Mouse (Mus musculus) left cerebral cortex, adult 9 months (tissue): ENCODE data around the gene Ccnyl1.
"Not testable (repeated sequence)": the region's sequence is repeated elsewhere in the genome, so short reads cannot be mapped to it uniquely, and the experiment has no call there.

ENCODE experiments used
- DNase-seq, 2 experiments: peaks; one replicate each; pipeline ENCODE4 v3.0.0; 2022; ENCODE audit warnings: low spot score in 2 of 2

The Ccnyl1 gene

DNA sequence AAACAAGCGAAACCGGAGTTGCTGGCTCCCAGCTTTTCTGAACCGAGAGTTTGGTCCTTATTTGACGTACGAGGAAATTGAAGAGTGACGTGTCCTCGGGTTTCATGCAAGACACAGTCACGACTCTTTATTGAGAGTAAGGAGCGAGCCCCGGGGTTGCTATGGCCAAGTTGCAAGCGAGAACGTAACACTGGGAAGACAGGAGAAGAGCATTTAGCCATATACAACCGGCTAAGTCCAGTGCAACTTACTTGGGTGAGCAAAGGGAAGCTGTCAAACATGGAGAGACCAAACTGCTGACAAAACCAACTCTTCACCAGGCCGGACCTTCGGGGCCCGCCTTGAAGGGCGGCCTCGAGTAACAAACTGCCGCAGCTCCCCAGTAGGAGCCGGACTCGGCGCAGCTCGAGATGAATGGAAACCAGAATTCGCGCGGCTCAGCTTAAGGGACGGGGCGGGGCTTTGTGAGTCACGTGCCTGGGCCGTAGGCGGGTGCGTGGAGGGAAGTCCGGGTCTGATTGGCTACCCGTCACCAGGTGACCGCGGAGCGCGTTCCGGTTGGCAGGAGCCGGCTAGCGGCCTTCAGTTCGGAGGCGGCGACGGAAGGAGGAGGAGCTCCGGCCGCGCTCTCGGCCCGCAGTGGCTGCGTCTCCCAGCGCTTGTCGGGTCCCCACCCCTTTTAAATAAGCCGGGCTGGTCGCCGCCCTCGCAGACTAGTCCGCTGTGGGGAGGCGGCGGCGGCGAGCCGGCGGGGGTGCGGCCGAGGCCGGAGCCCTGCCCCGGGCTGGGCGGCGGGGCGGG, at the start of gene Ccnyl1:
Gene Ccnyl1, plus strand, starts transcription at position 243 of the 801 bp plus-strand sequence.
- peak; percentile 98 to 99 for DNase-seq

GRCm38 (mm10) chr1:64641069-64641468, 49.2 kb upstream of the Ccnyl1 start:
- DNase-seq: no peak

- not testable (repeated sequence) for DNase-seq
Observed at GRCm38 (mm10) chr1:64642541-64642940, 47.7 kb upstream of the Ccnyl1 start.

DNA sequence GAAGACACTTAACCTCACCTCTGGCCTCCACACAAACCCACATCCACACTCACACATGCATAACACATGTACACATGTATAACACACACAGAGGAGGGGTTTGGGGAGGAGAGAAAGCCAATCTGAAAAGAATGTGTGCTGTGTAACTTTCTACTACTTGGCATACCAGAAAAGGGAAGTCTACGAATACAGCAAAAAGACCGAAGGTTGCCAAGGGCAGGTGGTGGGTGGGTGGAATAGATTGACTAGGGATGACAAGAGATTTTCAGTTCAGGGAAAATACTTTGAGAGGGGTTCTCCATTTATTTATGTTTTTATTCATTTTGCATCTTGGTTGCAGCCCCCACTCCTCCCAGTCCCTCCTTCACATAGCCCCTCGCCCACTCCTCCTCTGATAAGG, 45.7 kb upstream of the Ccnyl1 start:
- DNase-seq: no peak

DNA sequence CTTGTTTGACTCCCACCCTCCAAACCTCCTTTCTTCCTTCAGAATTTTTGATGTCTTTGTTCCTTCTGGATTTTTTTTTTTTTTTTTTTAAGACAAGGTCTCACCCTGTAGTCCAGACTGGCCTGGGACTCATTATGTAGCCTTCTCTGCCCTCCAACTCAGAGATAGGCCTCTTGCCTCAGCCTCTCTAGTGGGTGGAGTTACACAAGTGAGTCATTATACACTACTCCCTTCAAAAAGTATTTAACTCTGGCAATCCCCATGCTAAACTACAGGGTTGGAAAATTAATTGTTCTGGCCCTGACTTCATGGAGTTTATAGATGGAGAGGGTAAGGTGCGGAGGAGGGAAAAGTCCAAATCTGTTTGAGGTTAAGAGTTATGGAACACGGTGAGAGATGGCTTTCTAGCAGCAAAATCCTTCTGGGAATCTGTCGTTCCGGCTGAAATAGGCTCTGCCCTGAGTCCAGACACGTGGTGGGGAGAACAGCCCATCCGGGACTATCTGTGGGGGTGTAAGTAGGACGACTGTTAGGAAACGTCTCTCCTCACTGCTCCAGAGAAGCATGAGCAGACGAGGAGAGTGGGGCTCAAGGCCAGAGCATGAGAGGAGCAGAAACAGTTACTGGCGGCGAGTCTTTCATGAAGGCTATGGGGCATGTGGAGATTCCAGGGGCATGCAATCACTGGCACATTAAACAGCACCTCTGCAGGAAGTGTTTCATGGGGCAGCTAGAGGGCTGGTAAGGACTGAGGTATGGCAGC, 40.7 kb upstream of the Ccnyl1 start:
- DNase-seq: no peak

DNA sequence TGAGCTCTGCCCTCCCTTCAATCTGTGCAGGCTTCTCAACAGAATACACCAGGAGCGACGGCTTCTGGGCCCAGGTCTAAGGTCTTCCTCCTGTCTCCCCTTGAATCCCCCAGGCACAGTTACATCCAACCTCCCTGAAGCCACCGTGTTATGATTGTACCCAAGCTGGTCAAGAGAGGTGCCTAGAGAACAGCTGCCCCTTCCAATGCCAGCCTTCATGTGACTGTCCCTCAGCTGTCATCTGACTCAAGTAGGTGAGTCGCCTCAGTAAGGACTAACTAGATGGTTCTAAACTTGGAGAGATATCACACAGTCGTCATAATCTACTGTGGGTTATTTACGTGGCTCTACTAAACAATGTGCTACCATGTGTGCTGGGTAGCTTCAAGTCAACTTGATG, 36.6 kb upstream of the Ccnyl1 start:
- no peak for DNase-seq

GRCm38 (mm10) chr1:64655415-64655814, 34.8 kb upstream of the Ccnyl1 start:
- no peak for DNase-seq

DNA sequence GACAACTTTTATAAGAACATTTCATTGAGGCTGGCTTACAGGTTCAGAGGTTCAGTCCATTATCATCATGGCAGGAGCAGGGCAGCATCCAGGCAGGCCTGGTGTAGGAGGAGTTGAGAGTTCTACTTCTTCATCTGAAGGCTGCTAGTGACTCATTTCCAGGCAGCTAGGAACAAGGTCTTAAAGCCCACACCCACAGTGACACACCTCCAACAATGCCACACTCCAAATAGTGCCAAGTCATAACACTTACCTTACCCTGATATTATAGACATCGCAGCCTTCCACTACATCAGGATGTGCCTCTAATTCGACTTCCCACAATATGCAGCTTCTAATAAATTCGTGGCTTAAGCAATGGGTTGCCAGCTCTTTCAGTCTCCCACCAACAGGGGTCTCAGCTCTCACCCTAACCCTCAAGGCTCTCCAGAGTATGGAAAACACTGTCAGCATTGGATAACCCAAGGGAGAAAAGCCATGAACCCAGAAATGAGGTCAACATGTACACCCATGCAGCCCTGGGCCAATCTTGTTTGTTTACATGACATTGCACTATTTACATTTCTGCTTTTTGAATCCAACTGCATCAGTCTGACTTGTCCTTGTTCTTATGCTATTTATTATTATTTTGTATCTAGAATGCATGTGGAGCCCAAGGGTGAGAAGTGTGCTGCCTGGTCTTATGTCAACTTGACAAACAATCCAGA, 33.7 kb upstream of the Ccnyl1 start:
- no peak for DNase-seq

GRCm38 (mm10) chr1:64658876-64659275, 31.4 kb upstream of the Ccnyl1 start:
- DNase-seq: no peak

GRCm38 (mm10) chr1:64667111-64667633, 23.1 kb upstream of the Ccnyl1 start:
- DNase-seq: no peak

- no peak for DNase-seq
Observed at GRCm38 (mm10) chr1:64669451-64669850, 20.8 kb upstream of the Ccnyl1 start.

GRCm38 (mm10) chr1:64673931-64674330, 16.3 kb upstream of the Ccnyl1 start:
- no peak for DNase-seq

DNA sequence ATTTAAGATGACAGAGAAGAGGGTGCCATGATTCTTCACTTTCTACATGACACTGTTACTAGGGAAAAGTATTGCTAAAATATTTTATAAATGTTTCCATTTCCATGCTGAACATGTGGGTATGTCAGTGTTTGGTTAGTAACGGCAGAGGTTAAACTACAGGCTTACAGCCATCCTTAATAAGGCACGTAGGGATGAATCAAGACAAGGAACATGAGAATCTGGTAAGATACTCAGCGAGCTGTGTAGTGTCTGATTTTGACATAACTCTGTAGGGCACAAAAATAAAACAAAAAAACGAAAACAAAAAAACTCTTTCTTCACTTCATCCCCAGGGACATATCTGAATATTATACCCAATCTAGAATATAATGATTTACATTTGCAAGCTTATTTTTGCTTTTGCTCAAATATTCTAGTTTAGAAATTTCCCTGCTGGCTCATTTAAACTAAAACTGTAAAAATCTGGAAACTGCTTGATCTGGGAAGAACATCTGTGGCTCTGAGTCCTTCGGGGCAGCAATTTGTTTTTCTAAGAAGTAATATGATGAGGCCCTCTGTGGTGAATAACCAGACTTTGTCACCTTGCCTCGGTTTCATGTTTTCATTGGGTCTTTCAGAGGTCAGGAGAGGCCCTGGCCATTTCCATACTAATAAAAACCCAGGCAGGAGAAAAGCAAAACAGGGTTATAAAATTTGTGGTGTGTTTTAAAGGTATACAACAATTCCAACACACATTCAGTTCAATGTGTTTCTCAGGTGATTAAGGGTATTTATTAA, 14.0 kb upstream of the Ccnyl1 start:
- DNase-seq: no peak

DNA sequence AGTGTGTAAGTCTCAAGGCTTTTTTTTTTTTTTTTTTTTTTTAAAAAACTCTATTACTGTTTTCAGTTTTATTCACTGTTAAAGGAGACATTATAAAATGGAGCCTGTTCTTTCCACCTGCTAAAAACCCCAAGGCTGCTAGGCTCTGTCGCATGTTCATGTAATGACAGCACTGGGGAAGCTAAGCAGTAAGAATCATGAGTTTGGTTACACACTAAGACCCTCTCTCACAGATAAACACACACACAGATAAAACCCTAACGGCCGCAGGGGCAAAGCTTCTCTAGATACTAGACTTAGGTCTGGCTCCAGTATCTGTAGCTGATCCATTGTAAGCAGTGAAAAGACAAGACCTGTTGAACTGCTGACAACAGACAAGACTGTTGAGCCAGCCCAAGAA, 8.8 kb upstream of the Ccnyl1 start:
- DNase-seq: no peak

DNA sequence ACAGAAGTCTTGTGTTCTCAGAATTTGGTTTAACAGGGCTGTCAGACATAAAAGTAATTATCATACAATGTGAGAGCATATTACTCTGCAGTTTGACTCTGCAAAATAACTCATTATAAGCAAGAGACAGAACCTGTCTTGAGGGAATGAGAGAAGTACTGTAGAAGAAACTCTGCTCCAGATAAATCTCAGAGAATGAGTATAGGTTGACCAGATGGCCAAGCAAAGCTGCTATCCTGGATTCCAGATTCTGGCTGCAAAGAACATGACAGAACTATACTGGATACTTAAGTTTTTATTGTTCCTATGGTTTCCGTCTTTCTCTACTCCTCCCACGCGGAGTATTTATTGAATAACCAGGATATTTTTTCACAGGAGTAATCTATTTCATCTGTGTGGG, 7.2 kb upstream of the Ccnyl1 start:
- DNase-seq: peak; percentile 9 to 28

- DNase-seq: no peak
Observed at GRCm38 (mm10) chr1:64684440-64684839, 5.8 kb upstream of the Ccnyl1 start.

- DNase-seq: no peak
Observed at GRCm38 (mm10) chr1:64688046-64688445, 2.2 kb upstream of the Ccnyl1 start.

DNA sequence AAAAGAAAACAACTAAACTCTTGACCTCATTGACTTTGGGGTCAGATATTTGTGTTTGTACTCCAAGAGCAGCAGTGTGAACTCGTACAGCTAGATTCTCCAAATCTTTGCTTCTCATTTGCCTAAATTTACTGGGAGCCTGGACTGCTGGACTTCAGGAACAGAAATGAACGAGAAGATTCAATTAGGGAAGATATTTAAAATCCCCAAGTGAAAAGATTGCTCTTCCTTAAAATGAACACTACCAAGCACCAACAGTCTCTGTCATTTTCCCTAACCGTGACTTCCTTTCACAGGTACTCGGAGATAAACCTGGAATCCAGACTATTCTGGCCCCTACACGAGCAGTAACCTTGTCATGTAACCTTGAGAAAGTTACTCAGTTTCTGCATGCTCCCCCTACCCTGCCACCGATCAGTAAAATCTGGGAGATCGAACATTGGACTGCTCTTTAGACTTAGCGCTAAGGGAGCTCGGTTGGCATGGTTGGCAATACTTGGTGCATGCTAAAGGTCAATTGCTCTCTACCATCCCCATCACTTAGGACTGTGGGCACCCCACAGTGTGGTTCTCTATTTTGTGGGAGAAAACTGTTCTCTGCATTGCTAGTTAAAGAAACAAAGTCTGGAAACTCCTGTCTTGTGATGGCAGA, 568 bp upstream of the Ccnyl1 start:
- DNase-seq: no peak

- DNase-seq: peak in 1 of 2 experiments; percentile 10
Observed at GRCm38 (mm10) chr1:64691121-64691551, 881 bp downstream of the Ccnyl1 start.

- DNase-seq: no peak
Observed at GRCm38 (mm10) chr1:64691581-64691980, 1.3 kb downstream of the Ccnyl1 start.

GRCm38 (mm10) chr1:64695156-64695555, 4.9 kb downstream of the Ccnyl1 start:
- no peak for DNase-seq
